Mouse (Mus musculus): Measurements from ENCODE around the gene Alyref2.

The Alyref2 gene

GRCm38 (mm10) chr1:171503250-171503591, at the start of gene Alyref2:
Gene Alyref2 (plus strand): TSS chr1:171503478.
- peak; percentile 97 for DNase-seq (ENCODE audit: low read depth, low spot score)

DNA sequence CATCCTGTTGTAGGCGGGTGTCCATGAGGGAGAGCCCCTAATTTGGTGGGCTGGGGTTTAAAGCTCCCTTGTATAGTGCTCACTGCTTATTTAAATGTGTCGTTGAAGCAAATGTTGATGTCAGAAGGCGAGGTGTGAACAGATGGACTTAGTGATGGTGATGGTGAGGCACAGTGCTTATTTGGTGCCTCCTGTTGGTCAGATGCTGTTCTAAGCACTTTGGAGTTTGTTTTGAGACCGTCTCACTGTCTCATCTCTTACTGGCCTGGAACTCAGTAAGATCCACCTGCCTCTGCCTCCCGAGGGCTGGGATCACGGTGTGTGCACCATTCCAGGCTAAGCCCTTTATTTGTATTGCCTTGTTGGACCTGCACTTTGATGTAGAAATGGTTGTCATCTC, 48.4 kb upstream of the Alyref2 start:
- no peak for DNase-seq (ENCODE audit: low read depth, low spot score)

GRCm38 (mm10) chr1:171457568-171457967, 45.7 kb upstream of the Alyref2 start:
- DNase-seq (ENCODE audit: low read depth, low spot score): no peak

DNA sequence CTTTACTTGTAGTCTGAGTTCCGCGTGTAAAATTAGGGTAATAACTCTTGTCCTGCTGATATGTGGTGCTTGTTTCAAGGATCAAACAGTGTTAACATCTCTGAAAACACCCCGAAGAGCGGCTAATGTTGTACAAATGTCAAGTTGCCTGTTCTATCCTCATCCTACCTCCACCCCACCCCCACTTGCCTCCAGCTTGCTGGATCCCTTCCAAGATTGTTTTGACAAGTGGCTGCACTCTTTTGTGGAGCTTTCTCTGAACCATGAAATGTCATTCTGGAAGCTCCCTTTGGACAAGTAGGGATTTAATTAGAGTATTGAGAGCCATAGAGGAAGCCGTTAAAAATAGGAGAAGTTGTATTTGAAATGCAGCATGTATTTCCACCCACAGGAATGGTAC, 43.5 kb upstream of the Alyref2 start:
- no peak for DNase-seq (ENCODE audit: low read depth, low spot score)

- peak; percentile 51 for DNase-seq (ENCODE audit: low read depth, low spot score)
Measured at GRCm38 (mm10) chr1:171460551-171461503, 42.5 kb upstream of the Alyref2 start.

DNA sequence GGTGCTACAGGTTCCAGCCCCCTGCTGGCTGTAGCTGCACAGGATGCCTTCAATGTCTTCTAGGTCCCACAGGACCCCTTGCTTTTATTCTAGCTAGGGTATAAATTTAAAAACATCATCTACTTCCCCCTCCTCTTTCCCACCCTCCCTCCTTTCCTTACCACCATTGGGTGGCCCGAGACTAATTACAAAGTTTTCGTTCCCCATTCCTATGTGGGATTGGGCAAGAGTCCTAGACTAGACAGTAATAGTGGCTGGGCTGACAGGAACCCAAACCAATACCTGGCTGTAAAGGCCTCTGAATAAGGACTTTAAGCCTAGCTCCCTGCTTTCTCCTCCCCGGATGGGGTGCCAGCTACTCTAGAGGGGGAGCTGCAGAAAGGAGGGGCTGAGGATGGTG, 40.1 kb upstream of the Alyref2 start:
- no peak for DNase-seq (ENCODE audit: low read depth, low spot score)

GRCm38 (mm10) chr1:171465749-171466412, 37.4 kb upstream of the Alyref2 start:
- peak; percentile 86 for DNase-seq (ENCODE audit: low read depth, low spot score)

DNA sequence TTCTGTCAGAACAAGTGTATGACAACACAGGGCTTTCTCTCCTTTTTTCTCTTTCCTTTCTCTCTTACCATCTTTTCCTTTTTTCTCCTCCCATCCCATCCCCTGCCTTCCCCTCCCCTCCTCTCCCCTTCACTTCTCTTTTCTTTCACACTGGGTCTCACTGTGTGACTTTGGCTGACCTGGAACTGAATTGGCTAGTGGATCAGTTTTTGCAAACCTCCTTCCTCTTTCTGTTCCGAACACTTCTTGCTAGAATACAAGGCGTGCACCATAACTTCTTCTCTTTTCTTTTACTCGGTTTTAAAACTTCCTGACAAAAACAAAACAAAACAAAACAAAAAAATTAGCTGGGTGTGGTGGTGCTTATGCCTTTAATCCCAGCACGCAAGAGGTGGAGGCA, 36.7 kb upstream of the Alyref2 start:
- DNase-seq (ENCODE audit: low read depth, low spot score): no peak

- DNase-seq (ENCODE audit: low read depth, low spot score): no peak
Measured at GRCm38 (mm10) chr1:171469678-171470077, 33.6 kb upstream of the Alyref2 start.

- DNase-seq (ENCODE audit: low read depth, low spot score): peak; percentile 71
Measured at GRCm38 (mm10) chr1:171470371-171470871, 32.9 kb upstream of the Alyref2 start.

DNA sequence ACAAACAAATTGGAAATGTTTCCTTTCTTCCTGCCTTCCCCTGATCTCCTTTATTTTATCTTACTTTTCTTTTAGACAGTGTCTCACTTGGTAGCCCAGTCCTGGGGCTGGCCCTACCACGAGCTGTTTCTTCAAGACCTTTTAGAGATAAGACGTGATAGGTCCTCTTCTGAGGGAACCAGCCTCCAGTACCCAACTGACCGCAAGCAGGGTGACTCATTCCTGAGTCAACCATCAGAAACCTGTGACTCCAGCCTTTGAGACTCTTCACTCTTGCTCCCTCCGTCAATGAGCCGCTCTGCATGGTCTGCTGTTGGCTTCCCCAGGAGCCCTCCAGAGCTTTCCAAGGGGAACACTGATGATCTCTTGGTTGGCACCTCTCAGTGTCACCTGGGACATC, 32.4 kb upstream of the Alyref2 start:
- no peak for DNase-seq (ENCODE audit: low read depth, low spot score)

GRCm38 (mm10) chr1:171471452-171471851, 31.8 kb upstream of the Alyref2 start:
- DNase-seq (ENCODE audit: low read depth, low spot score): peak; percentile 82

- DNase-seq (ENCODE audit: low read depth, low spot score): peak; percentile 54
Measured at GRCm38 (mm10) chr1:171471941-171472340, 31.3 kb upstream of the Alyref2 start.

DNA sequence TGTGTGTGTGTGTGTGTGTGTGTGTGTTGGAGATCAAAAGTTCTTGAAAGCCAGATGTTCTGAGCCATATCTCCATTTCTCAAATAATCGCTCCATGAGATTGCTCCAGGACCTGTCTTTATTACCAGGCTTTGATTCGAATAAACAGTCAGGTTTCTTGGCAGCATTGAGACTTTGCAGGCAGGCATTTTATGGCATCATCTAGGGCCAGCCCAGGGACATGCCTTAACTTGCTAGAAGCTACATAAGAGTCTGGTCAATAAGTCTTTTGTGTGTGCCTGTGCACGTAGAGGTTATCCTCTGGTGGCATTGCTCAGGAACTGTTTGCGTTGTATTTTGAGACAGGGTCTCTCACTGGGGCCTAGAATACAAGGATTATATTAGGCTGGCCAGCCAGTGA, 29.8 kb upstream of the Alyref2 start:
- DNase-seq (ENCODE audit: low read depth, low spot score): no peak

- DNase-seq (ENCODE audit: low read depth, low spot score): no peak
Measured at GRCm38 (mm10) chr1:171473920-171474640, 29.2 kb upstream of the Alyref2 start.

GRCm38 (mm10) chr1:171477123-171477522, 26.2 kb upstream of the Alyref2 start:
- DNase-seq (ENCODE audit: low read depth, low spot score): peak; percentile 88

GRCm38 (mm10) chr1:171477758-171478545, 25.3 kb upstream of the Alyref2 start:
- DNase-seq (ENCODE audit: low read depth, low spot score): peak; percentile 93

DNA sequence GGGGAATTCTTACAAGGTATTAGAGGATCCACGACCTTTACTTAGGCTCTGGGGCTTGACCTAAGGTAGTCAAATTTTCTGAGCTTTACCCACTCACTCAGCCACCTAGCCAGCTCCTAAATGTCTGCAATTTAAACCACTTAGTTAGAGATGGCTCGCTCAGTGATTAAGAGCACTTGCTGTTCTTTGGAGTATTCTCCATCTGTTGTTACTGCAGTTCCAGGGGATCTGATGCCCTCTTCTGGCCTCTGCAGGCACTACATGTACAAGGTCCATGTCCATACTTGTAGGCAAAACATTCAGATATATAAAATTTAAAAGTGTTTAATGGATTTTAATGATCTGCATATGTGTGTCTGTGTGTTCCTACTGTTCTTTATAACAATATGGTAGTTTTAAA, 24.3 kb upstream of the Alyref2 start:
- peak; percentile 76 for DNase-seq (ENCODE audit: low read depth, low spot score)

DNA sequence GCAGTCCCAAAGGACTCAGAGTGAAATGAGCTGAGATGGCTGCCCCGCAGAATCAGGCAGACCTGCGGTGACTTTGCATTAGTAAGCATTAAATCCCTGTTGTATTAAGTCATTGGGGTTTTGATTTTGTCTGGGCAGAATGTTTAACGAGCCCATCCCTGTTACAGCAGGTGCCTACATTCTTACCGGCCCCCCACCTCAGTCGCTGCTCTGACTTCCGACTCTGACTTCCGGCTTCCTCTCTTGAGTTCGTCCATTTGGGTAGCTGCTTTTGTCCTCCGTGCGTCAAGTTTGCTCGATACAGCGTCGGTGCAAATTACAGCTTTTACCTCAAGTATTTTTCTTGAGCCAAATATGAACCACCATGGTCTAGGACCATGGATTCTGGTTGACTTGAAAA, 9.0 kb upstream of the Alyref2 start:
- DNase-seq (ENCODE audit: low read depth, low spot score): peak; percentile 57

- peak; percentile 47 for DNase-seq (ENCODE audit: low read depth, low spot score)
Measured at GRCm38 (mm10) chr1:171495371-171495770, 7.9 kb upstream of the Alyref2 start.

GRCm38 (mm10) chr1:171499856-171500255, 3.4 kb upstream of the Alyref2 start:
- peak; percentile 39 for DNase-seq (ENCODE audit: low read depth, low spot score)

Data from ZHBTc4 (cell line).